Mouse (Mus musculus): Measurements from ENCODE around the gene Gm2a.

DNA sequence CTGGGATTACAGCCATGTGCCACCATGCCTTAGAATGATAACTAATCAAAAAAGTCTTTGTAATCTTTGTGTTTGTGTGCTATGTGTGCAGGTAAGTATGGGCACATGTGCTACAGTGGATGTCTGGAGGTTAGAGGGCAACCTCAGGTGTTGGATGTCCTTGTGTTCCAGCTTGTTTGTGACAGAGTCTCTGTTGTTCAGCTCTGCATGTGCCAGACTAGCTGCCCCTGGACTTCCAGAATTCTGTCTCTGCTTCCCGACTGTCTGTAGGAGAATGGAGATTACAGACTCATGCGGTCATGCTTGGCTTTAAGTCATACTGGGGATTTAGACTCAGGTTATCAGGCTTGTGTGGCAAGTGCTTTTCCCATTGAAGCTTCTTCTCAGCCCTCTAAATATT lies 16.4 kb downstream of the Gm2a start:
- TF ChIP-seq CTCF (IDR thresholded peaks at IDR 0.05 in 2 of 3, conservative IDR thresholded peaks at IDR 0.05 in 1 of 3; ENCODE audit: control insufficient read depth in 1 of 3, insufficient read depth in 1 of 3, low read depth in 2 of 3, low read length in 3 of 3, poor library complexity in 1 of 3, severe bottlenecking in 1 of 3) (no peak), ZC3H11A (IDR thresholded peaks at IDR 0.05; ENCODE audit: low read depth, low read length) (no peak)
